Mouse (Mus musculus) heart, adult 2 months (tissue): ENCODE data around the gene Camkmt.

Experiments
- EP300 ChIP-seq: fragments of 200-500 bp; IDR thresholded peaks from 2 replicates; pipeline ENCODE4 v1.6.1; 2011; ENCODE audit warnings: low read depth, low read length, control low read depth; ENCODE audit not compliant: insufficient read depth
- POLR2A ChIP-seq: fragments of 200-500 bp; IDR thresholded peaks from 2 replicates; pipeline ENCODE4 v1.6.1; 2011; ENCODE audit warnings: mild to moderate bottlenecking, low read depth, low read length, control low read depth; ENCODE audit not compliant: insufficient read depth

GRCm38 (mm10) chr17:85258703-85259341, 168.5 kb downstream of the Camkmt start:
- TF ChIP-seq POLR2A (no peak), EP300 (no peak)
